Mouse (Mus musculus) thymus, postnatal 10 days (tissue): ENCODE results near the gene Scd4.
A peak's percentile ranks its signal among the peaks of the same experiment; 100 is the strongest.

Experiments
- DNase-seq, 2 experiments: peaks; one replicate each; pipeline ENCODE4 v3.0.0; 2021; ENCODE audit warnings: low spot score in 2 of 2

Gene Scd4

GRCm38 (mm10) chr19:44332833-44333623, at the start of gene Scd4:
Scd4 (plus strand) TSS chr19:44333092.
- DNase-seq = no peak

GRCm38 (mm10) chr19:44283157-44284024, 49.5 kb upstream of the Scd4 start:
- no peak for DNase-seq

GRCm38 (mm10) chr19:44284025-44284695, 48.7 kb upstream of the Scd4 start:
- DNase-seq = peak; percentile 93 to 96

- DNase-seq = peak in 1 of 2 experiments; percentile 41
Observed at GRCm38 (mm10) chr19:44284723-44285122, 48.2 kb upstream of the Scd4 start.

- DNase-seq = no peak
Observed at GRCm38 (mm10) chr19:44285554-44285953, 47.3 kb upstream of the Scd4 start.

- no peak for DNase-seq
Observed at GRCm38 (mm10) chr19:44286109-44286508, 46.8 kb upstream of the Scd4 start.

GRCm38 (mm10) chr19:44287415-44288110, 45.3 kb upstream of the Scd4 start:
- DNase-seq = no peak

- no peak for DNase-seq
Observed at GRCm38 (mm10) chr19:44292083-44292482, 40.8 kb upstream of the Scd4 start.

- DNase-seq = no peak
Observed at GRCm38 (mm10) chr19:44292483-44292882, 40.4 kb upstream of the Scd4 start.

GRCm38 (mm10) chr19:44292941-44293768, 39.7 kb upstream of the Scd4 start, which contains the start of gene Scd2:
Scd2 (plus strand) TSS chr19:44293674.
- peak; percentile 14 to 17 for DNase-seq

- peak; percentile 74 to 82 for DNase-seq
Observed at GRCm38 (mm10) chr19:44293769-44294551, 38.9 kb upstream of the Scd4 start.

GRCm38 (mm10) chr19:44294588-44295041, 38.3 kb upstream of the Scd4 start:
- peak; percentile 91 to 97 for DNase-seq

- no peak for DNase-seq
Observed at GRCm38 (mm10) chr19:44295251-44295650, 37.6 kb upstream of the Scd4 start.

GRCm38 (mm10) chr19:44295741-44296140, 37.2 kb upstream of the Scd4 start:
- peak; percentile 85 to 93 for DNase-seq

- peak in 1 of 2 experiments; percentile 27 for DNase-seq
Observed at GRCm38 (mm10) chr19:44296186-44296585, 36.7 kb upstream of the Scd4 start.

- no peak for DNase-seq
Observed at GRCm38 (mm10) chr19:44297068-44297760, 35.7 kb upstream of the Scd4 start.

GRCm38 (mm10) chr19:44297862-44298261, 35.0 kb upstream of the Scd4 start:
- DNase-seq = no peak

GRCm38 (mm10) chr19:44299078-44299477, 33.8 kb upstream of the Scd4 start:
- no peak for DNase-seq

GRCm38 (mm10) chr19:44299902-44300301, 33.0 kb upstream of the Scd4 start:
- no peak for DNase-seq
